Mouse (Mus musculus): Measurements from ENCODE around the gene Arl3.

- TF ChIP-seq POU5F1 (IDR thresholded peaks at IDR 0.05; ENCODE audit: borderline replicate concordance, low read length) (no peak), CTCF (conservative IDR thresholded peaks at IDR 0.05; ENCODE audit: low read length) (no peak)
These were observed 69.5 kb downstream of the Arl3 start for GRCm38 (mm10) chr19:46503351-46504084.

All from E14TG2a.4 (cell line).